Mouse (Mus musculus) liver, adult (tissue): ENCODE measurements around the gene Exoc2.

Experiments
- GATA4 ChIP-seq: IDR thresholded peaks from 2 replicates; pipeline ENCODE4 v1.6.1; 2014; ENCODE audit warnings: mild to moderate bottlenecking, low read length; ENCODE audit not compliant: insufficient replicate concordance

Exoc2 gene

DNA sequence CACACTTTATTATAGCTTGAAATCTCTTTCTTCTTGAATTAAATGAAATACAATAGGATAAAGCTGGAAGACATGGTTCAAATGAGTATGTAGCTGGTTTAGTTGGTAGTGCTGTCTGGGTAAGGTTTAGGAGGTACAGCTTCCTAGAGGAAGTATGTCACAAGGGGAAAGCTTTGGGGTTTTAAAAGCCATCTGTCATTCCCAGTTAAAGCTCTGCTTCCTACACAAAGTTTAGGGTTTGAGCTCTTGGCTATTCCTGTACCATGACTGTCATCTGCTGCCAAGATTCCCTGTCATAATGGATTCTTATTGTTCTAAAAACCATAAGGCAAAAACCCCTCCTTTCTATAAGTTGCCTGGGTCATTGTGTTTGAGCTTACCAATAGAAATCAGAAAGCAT is 28.1 kb downstream of the Exoc2 start:
- no peak for TF ChIP-seq GATA4

DNA sequence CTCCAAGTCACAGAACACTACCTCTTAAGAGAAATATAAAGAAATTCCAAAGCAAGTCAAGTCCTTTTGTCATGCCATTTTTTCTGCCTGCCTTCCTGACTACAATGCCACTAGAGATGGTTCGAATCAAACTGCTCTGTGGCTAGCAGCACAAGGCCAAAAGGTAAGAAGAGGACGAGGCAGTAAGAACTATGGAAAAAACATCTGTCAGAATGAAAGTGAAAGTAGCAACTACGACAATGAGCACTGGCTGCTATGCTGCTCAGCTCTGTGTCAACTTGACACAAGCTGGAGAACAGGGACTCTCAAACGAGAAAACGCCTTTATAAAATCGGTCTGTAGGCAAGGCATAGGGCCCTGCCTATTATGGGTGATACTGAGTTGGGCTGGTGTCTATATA is 40.9 kb downstream of the Exoc2 start:
- no peak for TF ChIP-seq GATA4

DNA sequence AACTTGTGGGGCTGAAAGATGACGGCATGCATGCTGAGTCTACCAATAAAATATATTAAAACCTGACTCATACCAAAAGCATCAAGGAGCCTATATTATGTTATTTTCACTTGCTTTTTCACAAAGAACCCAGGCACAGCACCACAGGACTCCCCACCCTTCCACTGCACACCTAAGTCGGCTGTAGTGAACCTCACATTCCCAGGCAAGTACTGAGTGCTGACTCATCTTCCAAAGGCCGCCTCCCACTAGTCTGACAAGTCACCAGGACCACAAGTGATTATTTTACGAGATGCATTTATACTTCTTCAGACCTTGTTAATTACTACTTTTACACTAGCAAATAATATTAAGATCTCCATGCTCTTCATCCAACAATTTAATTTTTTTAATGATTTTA is 42.3 kb downstream of the Exoc2 start:
- TF ChIP-seq GATA4 = no peak

DNA sequence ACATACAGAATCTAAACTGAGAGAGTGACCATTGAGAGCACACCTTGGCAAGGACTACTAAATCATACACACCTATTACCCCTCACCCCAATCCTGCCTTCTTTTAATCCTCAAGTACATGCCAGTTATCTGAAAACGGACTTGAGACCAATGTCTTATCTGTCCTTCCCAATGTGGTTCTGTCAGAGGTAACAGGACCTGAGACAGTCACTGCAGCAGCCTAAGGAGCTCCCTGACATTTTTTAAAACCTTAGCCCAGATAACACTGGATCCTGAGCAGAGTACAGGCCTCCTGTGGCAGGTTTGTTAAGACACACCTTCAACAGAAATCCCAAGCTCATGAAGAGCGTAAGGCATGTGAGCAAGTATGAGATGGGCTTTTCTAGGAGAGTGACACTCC is 44.8 kb downstream of the Exoc2 start:
- TF ChIP-seq GATA4 = no peak

DNA sequence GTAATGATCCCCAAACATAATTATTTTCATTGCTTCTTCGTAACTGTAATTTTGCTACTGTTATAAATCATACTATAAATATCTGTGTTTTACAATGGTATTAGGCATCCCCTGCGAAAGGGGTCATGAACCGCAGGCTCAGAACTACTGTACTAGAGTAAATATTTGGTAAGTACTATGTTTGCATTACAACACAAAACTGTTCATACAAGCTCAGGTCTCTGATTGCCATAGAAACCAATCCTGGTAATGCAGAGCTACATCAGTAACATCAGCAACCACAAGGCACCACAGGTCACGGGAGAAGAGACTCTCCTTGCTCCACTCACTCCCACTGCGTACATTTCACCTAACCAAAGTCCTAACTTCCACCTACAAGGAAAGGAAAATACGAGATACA is 49.6 kb downstream of the Exoc2 start:
- TF ChIP-seq GATA4 = no peak

DNA sequence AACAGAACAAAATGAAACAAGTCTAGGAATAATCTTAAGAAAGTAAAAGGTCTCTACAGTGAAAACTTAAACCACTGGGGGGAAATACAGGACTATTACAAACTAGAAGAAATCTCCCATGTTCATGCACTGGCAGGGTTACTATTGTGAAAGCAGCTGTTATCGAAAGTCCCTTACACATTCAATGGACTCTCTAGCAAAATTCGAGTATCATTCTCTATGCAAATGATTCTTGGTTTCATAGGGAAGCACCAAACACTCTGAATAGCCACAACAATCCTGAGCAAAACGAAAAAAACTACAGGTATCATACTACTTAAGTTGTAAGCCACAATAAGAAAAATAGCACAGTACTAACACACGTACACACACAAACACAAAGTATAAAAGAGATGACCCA is 52.0 kb downstream of the Exoc2 start:
- no peak for TF ChIP-seq GATA4

DNA sequence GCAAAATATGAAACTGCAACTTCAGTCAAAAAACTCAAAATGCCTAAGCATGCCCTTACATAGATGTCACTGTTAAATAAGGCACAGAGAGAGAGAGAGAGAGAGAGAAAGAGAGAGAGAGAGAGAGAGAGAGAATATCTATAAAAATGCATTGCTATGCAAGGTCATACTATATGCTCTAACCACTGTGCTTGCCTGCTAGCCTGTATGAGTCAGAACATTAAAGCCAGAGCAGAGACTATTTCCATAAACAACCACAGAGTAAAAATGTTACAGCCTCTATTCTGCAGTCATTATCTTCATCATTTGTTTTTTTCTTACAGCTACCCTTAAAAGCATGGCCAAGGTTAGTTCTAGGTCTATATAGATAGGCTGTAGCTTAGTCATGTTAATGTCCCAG is 60.1 kb downstream of the Exoc2 start:
- no peak for TF ChIP-seq GATA4

DNA sequence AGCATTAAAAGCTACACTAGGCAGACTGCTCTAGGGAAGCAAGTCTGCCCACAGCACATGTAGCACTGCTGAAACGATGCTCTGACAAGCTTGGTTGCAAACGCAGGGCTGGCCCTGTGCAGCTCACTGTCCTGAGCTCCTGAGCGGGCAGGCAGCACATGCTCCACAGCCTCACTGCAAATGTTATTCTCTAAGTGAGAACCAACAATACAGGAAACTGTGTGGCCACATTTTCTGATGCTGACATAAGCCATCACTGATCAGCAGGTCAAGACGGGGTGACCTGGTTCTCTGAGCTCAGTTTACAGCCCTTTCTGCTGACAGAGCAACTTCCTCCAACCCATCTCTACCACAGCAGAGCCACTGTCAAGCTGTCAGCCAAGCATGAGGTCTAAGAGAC is 60.9 kb downstream of the Exoc2 start:
- TF ChIP-seq GATA4 = no peak

DNA sequence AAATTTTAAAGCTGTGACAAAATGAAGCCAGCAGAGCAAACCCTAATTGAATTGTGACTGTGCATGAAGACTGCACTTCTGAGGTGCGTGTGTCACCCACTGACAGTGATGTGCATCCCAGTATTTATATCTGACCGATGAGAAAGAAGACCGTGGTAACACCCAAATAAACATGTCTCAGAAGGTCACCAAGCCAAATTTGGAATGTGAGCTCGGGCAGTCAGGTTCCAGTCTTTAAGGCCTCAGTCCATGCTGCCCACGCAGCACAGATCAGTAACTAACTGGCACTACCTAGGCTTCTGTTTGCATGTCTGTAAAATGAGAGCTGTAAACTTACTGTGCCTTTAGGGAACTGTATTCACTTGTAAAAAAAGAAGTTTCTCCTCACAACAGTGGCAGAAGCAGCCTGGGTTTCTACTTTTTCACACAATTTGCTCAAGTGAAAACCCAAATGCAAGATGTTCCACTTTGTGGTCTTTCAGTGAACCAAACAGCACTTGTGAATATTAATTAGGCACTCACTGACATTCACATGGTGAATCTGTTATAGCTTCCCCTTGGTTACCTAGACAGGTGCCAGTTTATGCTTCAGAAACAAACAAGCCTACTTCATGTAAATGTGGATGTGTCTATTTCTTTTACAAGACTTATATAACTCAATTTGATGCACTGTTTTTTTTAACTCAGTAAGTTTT is 61.8 kb downstream of the Exoc2 start:
- no peak for TF ChIP-seq GATA4

DNA sequence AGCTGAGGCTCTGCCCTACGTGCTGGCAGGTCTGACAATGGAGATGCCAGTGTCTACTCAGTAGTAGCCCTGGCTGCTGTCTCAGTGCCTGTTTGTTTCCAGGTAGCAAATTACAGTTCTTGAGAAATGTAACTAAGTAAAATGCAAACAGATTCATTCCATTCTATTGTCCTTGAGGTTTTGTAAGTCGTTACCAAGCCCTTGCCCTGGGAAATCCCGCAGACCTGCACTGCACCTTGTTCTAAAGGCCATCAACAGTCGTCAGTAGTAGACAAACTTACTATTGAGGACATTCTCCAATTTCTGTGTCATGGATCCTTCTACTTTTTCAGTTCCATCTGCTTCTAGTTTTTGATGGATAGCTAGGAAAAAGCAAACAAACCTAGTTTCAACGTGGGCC is 63.0 kb downstream of the Exoc2 start:
- no peak for TF ChIP-seq GATA4

DNA sequence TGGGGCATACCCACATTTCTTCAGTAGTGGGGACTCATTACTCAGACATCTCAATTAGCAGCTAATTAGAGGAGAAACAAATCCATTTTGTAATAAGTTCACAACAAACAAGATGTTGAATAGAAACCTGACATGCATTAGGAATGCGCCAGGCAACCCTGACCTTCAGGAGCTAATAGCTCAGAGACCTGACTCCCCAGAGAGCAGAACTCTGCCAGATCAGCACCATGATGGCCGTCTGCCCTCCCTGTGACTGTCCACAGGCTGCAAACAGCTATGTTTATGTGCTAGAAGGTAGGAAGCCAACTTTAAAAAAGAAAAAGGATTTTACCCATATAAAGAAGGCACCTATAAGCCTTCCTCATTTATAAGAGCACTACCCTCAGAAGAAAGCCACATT is 71.6 kb downstream of the Exoc2 start:
- no peak for TF ChIP-seq GATA4

DNA sequence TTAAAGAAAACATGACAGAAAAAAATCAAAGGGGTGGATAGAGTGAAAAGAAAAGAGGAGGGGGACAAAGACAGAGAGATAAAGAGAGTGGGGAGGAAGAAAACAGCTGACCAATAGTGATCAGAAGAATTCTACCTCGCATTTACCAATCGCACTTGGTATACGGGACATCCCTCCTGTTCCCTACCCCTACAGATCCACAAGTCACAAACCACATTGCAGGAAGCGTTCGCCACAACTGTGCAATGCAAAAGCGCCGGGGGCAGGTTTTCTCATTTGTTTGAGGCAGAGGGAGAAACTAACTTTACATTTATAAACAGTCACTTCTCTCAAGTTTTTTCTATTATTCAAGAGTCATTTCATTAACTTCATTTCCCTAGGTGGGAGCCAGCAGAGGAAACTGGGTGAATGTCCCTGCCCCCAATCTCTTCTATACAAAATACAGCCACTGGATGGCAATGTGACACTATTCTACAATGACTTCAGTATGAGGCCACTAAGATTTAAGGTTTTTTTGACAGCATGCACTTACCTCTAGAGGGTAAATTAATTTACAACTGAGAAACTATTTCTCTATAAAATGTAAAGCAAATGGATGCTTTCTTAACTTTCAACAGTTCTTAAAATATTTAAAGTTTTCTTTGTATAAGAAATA is 72.4 kb downstream of the Exoc2 start:
- TF ChIP-seq GATA4 = no peak

DNA sequence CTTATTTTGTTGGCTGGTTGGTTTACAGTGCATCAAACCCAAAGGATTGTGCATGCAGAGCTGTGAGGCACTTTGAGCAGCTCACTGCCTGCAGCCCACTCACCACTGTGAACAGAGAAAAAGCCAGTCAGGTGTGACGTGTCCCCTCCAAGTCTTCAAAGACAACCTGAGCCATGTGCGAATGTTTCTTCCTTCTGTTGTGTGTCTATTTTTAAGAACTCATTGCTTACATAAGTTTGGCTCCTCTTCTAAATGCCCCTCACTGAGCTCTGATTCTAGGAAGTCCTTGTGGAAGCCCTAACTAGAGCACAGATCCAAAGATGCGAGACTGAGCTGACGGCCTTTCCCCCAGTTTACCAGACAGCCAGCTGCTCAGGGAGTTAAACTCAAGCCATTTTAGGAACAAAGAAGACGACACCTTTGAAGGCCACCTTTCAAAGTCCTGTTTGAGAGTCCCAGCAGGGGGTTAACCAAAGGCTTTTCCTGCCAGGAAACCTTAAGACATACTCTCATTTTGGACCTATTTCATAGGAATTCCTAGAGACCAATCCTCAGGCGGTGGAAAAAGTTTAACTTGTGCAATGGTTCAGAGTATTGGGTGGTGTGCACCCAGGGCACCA is 79.8 kb downstream of the Exoc2 start:
- no peak for TF ChIP-seq GATA4

DNA sequence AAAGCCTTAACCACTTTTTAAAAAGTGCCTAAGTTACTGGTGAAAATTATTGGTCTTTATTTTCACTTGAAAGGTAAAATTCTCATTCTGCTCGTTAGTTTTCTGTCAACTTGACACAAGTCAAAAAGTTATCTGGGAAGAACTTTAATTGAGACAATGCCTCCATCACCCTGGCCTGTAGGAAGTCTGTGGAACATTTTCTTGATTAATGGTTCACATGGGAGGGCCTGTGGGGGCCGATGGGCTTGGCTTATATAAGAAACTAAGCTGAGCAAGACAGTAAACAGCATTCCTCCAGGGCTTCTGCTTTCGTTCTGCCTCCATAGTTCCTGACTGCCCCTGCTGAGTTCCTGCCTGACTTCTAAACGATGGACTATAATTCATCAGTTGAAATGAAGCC is 81.6 kb downstream of the Exoc2 start:
- TF ChIP-seq GATA4 = no peak

DNA sequence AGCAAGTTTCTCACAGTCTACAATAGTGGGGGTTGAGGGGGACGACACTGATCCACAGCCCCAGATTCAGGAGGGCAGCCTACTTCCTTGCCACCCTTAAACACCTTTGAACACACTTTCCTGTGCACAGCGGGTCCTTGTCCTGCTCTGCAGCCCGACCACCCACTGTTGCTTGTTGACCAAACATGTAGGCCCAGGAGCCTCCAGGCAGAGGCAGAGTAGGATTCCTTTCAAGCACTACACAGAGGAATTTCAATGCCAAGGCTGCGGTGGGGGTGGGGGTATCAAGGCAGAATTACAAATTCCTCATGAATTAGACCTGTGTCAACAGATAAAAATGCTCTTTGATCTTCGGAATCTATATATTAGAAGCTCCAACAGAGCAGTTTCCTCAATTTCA is 82.7 kb downstream of the Exoc2 start:
- no peak for TF ChIP-seq GATA4

DNA sequence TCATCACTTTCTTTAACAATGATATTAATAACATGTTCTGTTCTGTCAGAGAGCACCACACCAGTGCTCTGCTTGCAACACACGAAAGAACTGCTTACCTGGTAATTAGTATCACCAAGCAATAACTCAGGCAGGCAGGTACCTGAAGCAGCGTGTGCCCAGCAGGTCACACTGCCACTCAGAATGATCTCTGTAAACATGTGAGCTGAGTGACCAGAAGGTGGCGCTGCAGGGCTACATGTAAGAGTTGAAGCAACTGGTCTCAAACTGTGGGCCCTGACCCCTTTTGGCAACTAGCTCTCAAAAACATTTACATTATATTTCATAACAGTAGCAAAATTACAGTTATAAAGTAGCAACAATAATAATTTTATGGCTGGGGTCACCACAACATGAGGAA is 85.4 kb downstream of the Exoc2 start:
- TF ChIP-seq GATA4 = no peak

DNA sequence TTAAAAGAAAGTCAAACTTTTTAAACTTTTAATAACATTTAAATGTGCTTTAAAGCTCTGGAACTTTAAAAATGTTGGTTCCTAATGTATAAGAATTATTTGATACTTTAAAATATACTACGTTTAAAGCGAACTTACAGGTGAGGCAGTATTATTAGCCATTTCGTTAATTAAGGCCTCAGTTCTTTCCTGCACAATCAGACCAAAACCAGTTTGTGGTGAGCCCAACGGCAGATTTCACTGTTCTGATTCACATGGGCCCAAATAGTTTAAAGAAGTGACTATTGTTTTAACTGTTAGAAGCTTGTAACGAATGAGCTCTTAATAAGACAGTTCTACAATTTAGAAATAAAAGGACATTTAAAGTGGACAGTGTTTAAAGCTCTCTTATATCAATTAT is 93.6 kb downstream of the Exoc2 start:
- no peak for TF ChIP-seq GATA4
